Mouse (Mus musculus) B cell, adult (primary cell): ENCODE data around the gene Usb1. TPM values are rescaled to one million over a fixed set of nuclear protein-coding genes. Genes with fewer than 3 reads are reported as not detected.

Experiments
- total RNA-seq: library from RNA; stranded (reverse); gene quantifications from 4 replicates; pipeline ENCODE4 v1.2.4, GENCODE M21; 2023; ENCODE audit not compliant: inconsistent age

The Usb1 gene
- 47.6 to 62.2 TPM (median 53.8 TPM) in 4 replicates for total RNA-seq

DNA sequence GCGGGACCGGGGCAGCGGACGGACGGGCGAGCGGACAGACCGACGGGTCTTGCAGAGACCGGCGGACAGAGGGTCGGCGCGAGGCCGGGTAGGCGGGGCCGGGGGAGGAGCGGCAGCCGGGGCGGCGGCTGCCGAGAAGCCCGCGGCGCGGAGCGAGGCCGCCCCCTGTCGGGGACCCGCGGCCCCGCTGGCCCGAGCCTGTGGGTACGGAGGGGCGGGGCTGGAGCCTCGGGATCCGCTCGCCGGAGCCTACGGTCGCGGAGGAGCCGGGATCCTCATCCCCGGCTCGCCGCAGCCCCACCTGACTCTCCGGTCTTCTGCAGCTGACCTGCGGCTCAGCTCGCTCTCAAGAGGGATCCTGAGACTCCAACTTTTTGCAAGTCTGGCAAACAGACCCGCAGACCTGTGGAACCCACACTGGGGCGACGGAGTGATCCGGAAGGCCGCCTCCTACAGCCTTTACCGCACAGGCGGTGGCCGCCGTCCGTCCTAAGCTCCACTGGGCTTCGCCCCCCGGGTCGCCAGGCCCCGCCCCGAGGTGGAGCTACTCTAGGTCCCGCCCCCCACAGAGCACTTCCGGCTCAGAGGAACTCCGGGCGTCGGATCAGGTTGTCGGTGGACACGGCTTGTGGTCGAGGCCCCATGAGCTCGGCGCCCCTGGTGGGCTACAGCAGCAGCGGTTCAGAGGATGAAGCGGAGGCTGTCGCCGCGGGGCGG is at the start of gene Usb1, which contains the start of gene Zfp319:
Gene Usb1, plus strand, starts transcription at position 565 of the 717 bp plus-strand sequence.
Gene Zfp319, minus strand, starts transcription at position 231 of the 717 bp plus-strand sequence.

DNA sequence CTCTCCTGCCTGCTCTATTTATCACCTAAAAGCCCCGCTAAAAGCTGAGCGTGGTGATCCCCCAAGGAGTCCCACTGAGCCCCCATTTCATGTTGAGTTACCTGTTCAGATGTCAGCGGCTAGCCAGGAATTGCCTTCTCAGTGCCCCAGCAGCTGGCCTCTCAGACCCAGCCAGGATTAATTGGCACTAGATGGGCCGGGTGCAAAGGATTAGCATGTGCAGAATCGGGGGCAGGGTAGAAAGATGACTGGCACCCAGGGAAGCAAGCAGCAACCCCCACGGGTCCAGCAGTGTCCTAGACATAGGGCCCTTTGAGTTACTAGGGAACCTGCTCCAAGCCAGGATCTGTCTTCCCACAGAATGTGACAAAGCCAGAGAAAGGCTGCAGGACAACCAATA is 25.7 kb upstream of the Usb1 start, which contains the start of gene Cngb1:
Gene Cngb1, minus strand, starts transcription at position 155 of the 400 bp plus-strand sequence.

DNA sequence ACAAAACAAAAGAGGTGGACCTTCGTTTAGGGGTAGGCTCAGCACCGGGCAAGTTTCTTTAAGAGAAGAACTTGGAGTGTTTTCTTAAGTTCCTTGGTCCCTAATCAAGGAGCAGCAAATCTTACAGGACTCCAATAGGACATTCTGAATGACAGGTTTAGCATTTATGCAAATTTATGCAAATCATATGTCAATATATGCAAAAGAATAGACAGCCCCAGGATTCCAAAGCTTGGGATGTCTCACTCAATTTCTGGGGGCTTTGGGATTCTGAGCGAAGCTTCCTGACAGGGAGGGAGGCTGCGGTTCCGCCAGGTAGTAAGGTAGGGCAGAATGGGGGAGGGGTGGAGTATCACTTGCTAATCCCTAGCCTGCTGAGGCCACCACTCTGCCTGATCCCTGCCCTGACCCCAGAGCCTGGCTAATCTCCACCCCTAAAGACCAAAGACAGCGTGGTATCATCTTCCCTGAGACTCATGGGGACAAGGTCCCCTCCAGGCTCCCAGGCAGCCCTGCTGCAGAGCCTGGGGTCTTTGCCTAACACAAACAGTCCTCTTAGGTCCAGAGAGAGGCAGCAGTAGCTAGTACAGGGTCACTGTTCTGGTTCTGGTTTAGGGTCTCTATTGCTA is 21.6 kb upstream of the Usb1 start, which contains the start of gene Tepp:
Gene Tepp, plus strand, starts transcription at position 225 of the 629 bp plus-strand sequence.

DNA sequence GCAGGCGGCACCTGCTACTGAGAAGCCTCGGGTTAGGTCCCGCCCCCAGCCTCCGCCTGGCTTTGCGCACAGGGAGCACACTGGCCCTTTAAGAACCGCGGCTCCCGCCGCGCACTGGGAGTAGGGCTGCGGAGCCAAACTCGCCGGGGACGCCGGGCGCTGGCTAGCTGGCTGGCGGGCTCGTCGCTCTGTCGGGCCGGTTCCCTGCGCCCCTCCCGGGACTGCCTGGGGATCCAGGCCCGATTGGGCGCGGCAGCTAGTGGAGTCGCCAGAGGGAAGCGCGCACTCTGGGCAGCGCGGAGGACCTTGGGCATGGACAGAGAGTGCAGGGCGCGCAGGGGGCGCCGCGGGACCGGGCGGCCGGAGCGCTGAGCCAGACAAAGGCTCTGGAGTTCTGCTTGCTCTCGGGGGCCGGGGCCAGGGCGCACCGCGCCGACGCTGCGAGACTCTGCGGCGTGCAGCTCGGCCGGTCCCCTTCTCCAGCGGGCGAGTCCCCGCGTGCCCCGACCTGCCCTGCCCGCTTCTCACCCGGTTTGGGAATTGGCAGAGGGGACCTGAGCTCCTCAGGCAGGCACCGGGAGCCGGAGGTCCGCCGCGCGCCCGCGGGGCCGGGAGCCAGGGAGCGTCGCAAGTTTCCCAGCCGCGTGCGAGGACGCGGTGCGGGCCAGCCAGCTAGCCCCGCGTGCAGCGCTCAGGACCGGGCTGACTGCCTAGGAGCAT is 20.2 kb downstream of the Usb1 start, which contains the start of gene Mmp15:
Gene Mmp15, plus strand, starts transcription at position 118 of the 720 bp plus-strand sequence.

Other genes with a start within 250 kb of the Usb1 start
- 6.7 to 9.8 TPM (median 7.0 TPM) in 4 replicates for gene Kifc3, start 129.5 kb upstream of the Usb1 start, total RNA-seq
- gene Cngb1, start 25.7 kb upstream of the Usb1 start, total RNA-seq = not detected in 4 replicates
- gene Tepp, start 21.7 kb upstream of the Usb1 start, total RNA-seq = not detected in 4 replicates
- 24.0 to 25.1 TPM (median 24.7 TPM) in 4 replicates for gene Zfp319, start 334 bp upstream of the Usb1 start, total RNA-seq
- 0.13 to 0.99 TPM in 2 of 4 replicates, not detected in the others for gene Mmp15, start 20.0 kb downstream of the Usb1 start, total RNA-seq
- gene Cfap20, start 102.6 kb downstream of the Usb1 start, total RNA-seq = 114 to 152 TPM (median 137 TPM) in 4 replicates
- 82.4 to 93.6 TPM (median 84.1 TPM) in 4 replicates for gene Csnk2a2, start 157.8 kb downstream of the Usb1 start, total RNA-seq
- not detected in 4 replicates for gene Ccdc113, start 201.8 kb downstream of the Usb1 start, total RNA-seq
- not detected in 4 replicates for gene Prss54, start 244.1 kb downstream of the Usb1 start, total RNA-seq